Mouse (Mus musculus): ENCODE results near the gene Stx1b.

- peak; percentile 65; the same call in 1 of the 2 replicates for TF ChIP-seq POLR2A (IDR thresholded peaks at IDR 0.05; ENCODE audit: insufficient read depth, low read depth, low read length)
- TF ChIP-seq EP300 (IDR thresholded peaks at IDR 0.05; ENCODE audit: insufficient read depth, low read depth, low read length), result no peak
Measured at GRCm38 (mm10) chr7:127776878-127777473, 47.4 kb downstream of the Stx1b start.

Measured in heart, adult 2 months (tissue).